Mouse (Mus musculus): ENCODE measurements around the gene Rubcnl.

Gene Rubcnl

GRCm38 (mm10) chr14:75015856-75016714, at the start of gene Rubcnl:
Gene Rubcnl (plus strand): TSS chr14:75016027.
- DNase-seq (ENCODE audit: extremely low spot score), result peak; percentile 79

DNA sequence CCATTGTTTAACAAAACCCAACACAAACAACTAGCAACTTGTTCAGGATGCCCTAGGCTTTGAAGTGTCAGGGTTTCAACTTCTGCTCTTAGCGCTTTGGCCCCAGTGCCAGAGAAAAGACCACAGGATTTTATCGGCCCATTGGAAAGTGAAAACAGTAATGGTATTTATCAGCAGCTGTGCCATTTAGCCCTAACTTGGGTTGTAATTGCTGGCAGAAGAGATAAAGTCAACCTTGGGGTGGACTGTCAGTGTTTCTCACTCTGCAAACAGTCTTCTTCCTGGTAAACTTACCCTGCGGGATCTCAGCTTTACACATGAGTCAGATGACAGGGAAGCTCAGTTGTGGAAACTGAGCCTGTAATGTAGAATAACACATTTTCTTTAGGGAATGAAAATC, 43.6 kb upstream of the Rubcnl start:
- DNase-seq (ENCODE audit: extremely low spot score), result no peak

DNA sequence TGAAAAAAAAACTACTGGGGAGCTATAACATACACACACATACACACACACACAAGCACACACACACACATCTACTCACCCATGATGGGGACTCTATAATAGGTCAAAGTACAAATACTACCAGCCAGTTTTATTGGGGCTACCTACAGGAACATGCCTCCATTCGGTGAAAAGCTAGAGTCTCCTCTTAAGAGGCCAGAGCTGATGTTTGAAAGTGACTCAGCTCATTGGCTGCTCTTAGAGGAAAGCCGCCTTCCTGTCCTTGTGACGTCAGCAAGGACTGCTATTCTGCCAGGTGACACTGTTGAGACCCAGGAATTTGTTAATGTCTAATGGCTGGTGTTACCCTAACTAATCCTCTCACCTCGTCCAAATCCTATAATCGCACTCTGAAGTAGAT, 43.1 kb upstream of the Rubcnl start:
- DNase-seq (ENCODE audit: extremely low spot score), result no peak

GRCm38 (mm10) chr14:74974136-74974651, 41.6 kb upstream of the Rubcnl start:
- no peak for DNase-seq (ENCODE audit: extremely low spot score)

- no peak for DNase-seq (ENCODE audit: extremely low spot score)
Measured at GRCm38 (mm10) chr14:74976972-74977371, 38.9 kb upstream of the Rubcnl start.

DNA sequence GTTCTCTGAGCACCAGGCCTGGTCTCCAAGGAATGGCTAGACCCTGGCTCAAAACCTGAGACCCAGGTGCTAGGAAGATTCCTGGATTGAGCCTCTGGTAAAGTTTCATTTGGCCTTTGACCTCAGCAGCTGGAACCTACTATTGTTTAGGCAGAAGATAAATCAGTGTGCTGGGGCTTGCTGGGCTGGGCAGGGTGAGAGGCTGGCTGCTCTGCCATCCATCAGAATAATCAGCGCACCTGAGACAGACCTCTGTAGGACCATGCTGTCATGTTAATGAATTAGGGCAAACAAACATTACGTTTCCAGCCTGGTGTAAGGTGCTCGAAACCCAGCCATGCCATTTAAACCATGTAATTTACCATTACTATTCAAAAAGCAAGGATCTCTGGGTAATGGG, 34.8 kb upstream of the Rubcnl start:
- peak; percentile 27 for DNase-seq (ENCODE audit: extremely low spot score)

- DNase-seq (ENCODE audit: extremely low spot score), result no peak
Measured at GRCm38 (mm10) chr14:74983079-74983478, 32.7 kb upstream of the Rubcnl start.

- DNase-seq (ENCODE audit: extremely low spot score), result no peak
Measured at GRCm38 (mm10) chr14:74984817-74985391, 30.9 kb upstream of the Rubcnl start.

DNA sequence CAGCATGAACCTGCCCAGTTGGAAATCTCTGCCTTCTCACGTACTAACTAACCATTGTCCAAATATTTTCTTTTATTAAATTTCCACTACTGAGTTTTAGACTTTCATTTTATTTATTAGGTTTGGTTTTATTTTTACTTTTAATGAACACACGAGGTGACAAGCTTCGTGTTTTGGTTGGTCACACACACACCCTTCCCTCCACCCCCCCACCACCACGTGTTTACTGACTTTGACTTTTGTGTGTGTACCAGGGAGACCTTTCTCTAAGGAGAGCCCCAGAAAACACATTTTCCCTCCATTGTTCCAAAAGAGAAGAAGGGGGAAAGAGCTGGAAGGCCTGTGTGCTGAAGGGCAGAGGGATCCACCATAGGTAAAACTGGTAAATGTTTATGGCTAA, 30.2 kb upstream of the Rubcnl start:
- no peak for DNase-seq (ENCODE audit: extremely low spot score)

GRCm38 (mm10) chr14:74986527-74986926, 29.3 kb upstream of the Rubcnl start:
- no peak for DNase-seq (ENCODE audit: extremely low spot score)

- no peak for DNase-seq (ENCODE audit: extremely low spot score)
Measured at GRCm38 (mm10) chr14:74989322-74989721, 26.5 kb upstream of the Rubcnl start.

DNA sequence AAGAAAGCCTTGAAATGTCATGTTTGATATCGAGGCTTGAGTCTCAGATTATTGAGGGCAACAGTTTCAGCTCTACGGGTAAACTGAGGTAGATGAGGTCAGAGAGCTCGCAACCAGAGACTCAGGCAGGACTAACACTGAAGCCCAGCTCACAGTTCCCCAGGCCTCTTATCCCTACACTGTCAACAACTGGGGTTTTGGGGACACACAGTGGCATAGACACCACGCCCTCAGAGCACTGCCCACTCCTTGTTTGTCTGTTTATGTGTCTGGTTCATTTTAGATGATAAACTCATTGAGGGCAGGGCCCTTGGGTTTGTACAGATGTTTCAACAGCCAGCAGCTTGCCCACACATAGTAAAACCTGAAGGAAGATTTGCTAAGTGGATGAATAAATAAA, 25.9 kb upstream of the Rubcnl start:
- no peak for DNase-seq (ENCODE audit: extremely low spot score)

GRCm38 (mm10) chr14:74990504-74990903, 25.3 kb upstream of the Rubcnl start:
- DNase-seq (ENCODE audit: extremely low spot score), result peak; percentile 56

DNA sequence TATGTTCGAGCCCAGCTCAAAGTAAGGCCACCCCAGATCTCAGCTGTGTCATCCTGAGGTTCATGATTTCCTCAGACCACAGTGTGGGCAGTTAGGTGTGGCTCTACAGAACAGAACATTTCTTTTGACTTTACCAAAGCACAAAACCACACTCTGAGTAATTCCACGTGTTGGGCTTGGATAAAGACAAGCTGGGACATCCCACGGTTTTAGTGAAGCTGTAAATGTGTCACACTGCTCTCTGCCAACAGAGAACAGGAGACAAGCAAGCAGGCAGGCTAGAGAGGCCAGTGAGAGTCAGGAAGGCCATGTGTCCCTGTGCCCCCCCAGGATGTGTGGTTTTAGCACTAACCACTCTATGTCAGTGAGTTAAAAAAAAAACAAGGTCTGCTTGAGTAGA, 19.3 kb upstream of the Rubcnl start:
- DNase-seq (ENCODE audit: extremely low spot score), result no peak

GRCm38 (mm10) chr14:74997041-74997440, 18.8 kb upstream of the Rubcnl start:
- DNase-seq (ENCODE audit: extremely low spot score), result no peak

GRCm38 (mm10) chr14:75001364-75001763, 14.5 kb upstream of the Rubcnl start:
- DNase-seq (ENCODE audit: extremely low spot score), result no peak

GRCm38 (mm10) chr14:75003356-75003755, 12.5 kb upstream of the Rubcnl start:
- DNase-seq (ENCODE audit: extremely low spot score), result no peak

GRCm38 (mm10) chr14:75005478-75006199, 10.2 kb upstream of the Rubcnl start:
- no peak for DNase-seq (ENCODE audit: extremely low spot score)

DNA sequence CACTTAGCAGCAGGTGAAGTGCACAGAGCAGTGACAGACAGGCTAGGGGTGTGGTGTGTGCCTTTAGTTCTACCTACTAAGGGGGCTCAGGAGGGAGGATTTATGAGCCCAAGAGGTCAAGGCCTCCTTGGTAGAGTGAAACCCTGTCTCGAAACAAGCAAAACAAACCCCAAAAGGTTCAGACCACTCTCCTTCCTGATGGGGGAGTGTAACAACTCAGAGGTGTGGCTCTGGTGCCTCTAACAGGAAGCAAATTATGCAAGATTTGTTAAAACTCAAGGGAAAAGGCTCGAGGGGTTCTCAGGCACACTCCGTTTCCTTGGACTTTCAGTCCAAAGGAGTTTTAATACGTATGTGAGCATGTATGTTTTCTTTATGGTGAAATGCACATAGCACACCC, 5.5 kb upstream of the Rubcnl start:
- DNase-seq (ENCODE audit: extremely low spot score), result no peak

DNA sequence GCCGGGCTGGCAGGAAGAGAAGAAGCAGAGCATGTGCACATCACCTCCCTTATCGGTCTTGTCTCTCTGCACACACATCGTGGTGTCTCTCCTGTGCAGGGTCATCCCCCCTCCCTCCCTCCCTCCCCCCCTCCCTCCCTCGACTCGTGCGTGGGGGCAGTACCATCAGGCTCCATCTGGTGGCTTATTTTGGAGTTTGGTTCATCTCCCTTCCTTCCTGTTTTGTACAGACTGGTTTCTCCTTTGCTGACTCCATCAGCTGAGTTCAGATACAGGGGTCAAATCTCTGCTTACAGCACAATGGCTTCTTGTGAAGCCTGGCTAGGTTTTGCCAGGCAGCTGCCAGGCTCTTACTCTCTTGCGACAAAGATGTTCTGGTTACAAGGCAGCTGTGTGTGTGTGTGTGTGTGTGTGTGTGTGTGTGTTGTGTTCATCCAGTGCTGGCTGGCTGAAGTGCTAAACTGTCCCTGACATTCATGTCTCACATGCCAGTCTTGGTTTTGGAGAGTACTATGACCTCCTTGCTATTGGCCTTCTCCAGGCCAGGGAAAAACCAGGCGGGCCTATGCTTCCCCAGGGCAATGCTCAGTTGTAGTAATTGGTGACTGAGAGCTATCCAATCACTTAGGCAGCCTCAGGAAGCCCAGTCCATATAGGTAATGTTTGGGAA, 4.7 kb upstream of the Rubcnl start:
- peak; percentile 24 for DNase-seq (ENCODE audit: extremely low spot score)

DNA sequence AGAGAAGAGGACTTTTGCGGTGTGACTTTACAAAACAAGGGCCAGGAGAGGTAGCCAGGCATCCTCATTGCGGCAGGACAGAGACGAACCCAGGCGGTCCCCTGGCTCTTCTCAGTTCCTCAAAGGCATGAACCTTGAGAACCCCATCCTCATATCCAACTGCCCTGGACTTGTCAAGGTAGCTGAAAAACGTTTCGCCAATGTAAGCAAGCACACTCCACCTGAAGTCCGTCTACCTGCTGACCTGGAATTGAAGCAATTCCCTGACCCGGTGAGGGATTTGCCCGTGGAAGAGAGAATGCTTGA, 841 bp downstream of the Rubcnl start:
- DNase-seq (ENCODE audit: extremely low spot score), result no peak

GRCm38 (mm10) chr14:75017277-75017676, 1.4 kb downstream of the Rubcnl start:
- DNase-seq (ENCODE audit: extremely low spot score), result no peak

Data from embryo, embryonic 9.5 days (tissue).